Mouse (Mus musculus) c-Kit-positive CD71-negative TER-119-negative erythroid progenitor cells, embryonic 14.5 days (primary cell): ENCODE measurements around the gene Pex12.
"Not testable (repeated sequence)": the region's sequence is repeated elsewhere in the genome, so short reads cannot be mapped to it uniquely, and the experiment has no call there.

Experiments
- DNase-seq: peaks from one replicate; pipeline ENCODE4 v3.0.0-alpha.2; 2013; ENCODE audit warnings: low read depth

Pex12 gene

DNA sequence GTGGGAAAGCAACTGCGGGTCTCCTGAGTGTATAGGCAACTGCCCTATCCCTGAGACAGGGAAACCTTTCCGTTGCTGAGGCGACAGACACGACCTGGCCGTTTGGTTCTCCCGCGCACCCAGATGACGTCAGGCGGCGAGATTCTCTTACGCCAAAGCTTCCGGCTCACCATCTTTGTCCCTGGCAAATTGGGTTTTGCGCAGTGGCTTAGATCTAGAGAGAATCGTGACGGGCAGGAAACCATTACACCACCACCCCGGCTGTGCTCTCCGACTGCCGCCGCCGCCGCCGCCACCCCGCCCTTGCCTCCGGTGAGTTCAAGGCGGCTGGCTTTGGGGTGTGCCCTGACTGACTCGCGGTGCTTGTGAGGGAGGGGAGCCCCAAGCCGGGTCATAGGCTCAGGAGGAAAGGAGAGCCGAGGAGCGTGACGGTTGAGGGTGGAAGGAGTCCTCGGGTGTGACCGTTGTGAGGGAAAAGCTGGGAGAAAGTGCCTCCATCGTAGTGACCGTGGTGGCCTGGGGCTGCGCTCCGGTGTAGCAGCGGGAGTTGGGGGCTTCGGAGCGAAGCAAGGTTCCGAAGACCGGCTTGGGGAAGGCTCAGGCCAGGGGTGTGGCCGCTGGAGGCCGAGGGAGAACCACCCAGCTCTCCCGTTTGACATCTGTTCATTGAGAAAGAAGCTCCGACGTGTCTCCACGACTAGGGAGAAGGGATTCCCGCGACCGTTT is at the start of gene Pex12:
Pex12 (minus strand) TSS at position 61 of the 726 bp plus-strand sequence.
- peak; percentile 98 for DNase-seq

DNA sequence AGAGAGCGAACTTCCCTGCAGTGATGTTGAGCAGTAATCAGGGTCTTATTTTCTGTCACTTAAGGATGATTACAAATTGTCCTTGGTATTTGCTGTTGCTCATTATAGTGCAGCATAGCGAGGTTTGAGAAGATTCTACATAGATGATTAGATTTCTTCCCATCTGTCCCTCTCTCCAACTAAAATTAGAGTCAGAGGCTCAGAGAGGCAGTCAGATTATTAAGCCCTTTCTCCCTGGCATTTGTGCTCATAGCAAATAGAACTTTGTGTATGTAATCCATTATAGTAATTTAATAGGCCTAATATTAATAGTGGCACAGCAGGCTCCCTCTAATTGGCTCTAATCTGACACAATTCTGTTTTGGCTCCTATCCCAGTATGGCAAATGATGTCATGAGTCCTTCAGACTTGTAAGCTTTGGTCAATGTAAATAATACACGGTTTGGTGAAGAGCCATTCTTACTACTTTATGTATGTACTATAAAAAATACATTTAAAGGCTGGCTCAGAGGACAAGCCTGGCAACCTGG is 39.4 kb upstream of the Pex12 start:
- DNase-seq: no peak

- no peak for DNase-seq
These were observed 37.3 kb upstream of the Pex12 start for GRCm38 (mm10) chr11:83339705-83340104.

DNA sequence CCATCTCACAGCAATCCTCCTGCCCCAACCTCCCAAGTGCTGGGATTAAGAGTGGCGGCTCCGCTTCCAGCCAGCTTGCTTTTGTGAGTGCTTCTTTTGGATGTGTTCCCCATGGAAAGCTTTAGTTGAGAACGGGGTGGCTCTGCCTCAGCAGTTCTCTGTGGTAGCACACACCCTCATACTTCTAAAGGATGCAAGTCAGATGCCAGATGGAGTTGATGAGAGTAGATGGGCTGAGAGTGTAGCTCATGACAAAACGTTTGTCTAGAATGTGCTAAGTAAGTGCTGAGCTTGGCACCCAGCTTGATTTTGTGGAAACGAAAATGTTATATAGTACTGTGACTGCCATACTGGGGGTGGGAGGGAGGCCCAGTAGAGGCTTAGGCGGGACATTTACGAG is 33.4 kb upstream of the Pex12 start:
- DNase-seq: no peak

DNA sequence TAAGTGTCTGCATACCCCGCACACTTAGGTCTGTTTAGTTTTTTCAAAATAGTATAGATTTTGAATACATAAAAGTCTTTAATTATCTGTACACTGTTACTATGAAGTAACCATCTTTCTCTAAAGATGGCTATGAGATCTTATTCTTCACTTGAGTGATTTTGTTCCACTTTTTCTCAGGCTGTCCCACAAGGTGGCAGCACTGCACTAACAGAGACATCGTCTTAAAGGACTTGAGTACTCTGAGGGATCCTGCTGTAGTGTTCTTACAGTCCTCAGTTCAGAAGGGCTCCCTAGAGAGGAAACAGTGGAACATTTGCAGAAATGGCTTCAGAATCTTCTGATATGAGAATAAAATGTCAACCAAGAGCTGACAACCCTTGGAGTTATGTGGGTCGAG is 25.0 kb upstream of the Pex12 start:
- DNase-seq: peak; percentile 65

DNA sequence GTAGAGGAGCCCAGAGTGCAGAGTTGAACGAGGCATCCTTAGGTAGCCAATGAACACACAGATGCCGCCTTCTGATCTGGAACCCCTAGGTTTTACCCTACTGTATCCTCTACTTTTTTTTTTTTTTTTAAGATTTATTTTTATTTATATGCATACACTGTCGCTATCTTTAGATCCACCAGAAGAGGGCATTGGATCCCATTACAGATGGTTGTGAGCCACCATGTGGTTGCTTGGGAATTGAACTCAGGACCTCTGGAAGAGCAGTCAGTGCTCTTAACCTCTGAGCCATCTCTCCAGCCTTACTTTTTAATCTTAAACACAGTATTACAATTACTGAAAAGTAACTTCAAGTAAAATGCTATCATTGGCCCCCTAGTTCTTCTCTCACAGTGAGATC is 24.3 kb upstream of the Pex12 start:
- DNase-seq: not testable (repeated sequence)

- DNase-seq: no peak
These were observed 16.7 kb upstream of the Pex12 start for GRCm38 (mm10) chr11:83319048-83319447.

DNA sequence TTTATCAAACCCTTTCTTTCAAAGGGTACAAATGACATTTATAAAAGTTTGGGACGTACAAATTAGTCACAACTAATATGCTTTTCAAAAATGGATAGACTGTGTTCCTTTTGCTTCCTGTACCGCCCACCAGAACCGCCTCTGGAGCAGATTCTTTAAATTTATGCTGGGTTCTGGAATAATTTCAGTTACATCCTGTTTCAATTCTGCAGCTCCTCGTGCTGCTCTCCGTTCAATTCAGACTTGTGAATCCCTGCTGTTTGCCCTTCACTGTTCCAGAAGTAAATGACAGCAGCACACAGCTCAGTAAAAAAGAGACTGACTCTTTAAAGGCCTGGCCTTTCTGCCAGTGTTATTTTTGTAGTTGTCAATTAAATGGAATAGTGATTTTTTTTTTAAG is 10.1 kb upstream of the Pex12 start:
- DNase-seq: no peak

- DNase-seq: no peak
These were observed 4.4 kb upstream of the Pex12 start for GRCm38 (mm10) chr11:83306700-83307253.

GRCm38 (mm10) chr11:83304485-83304884 is 2.1 kb upstream of the Pex12 start:
- DNase-seq: no peak

- no peak for DNase-seq
These were observed 1.4 kb upstream of the Pex12 start for GRCm38 (mm10) chr11:83303751-83304150.

DNA sequence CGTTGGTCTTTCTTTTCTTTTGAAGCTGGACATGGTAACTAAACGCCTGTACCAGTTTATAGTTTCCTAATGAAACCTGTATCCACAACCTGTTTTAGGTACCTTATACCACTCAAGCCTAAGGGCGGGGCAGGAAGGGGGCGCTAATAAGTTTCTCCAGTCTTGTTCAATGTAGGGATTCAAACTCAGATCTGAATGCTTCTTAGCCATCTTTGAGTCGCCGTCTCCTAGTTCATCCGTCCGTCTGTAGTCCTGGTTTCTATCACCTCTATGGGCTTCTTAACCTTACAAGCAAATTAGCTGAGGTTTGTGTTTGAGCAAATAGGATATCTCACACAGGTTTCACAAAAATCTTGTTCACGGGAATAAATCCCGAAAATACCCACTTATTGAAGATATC is 262 bp downstream of the Pex12 start:
- DNase-seq: no peak

- no peak for DNase-seq
These were observed 955 bp downstream of the Pex12 start for GRCm38 (mm10) chr11:83301431-83301831.

DNA sequence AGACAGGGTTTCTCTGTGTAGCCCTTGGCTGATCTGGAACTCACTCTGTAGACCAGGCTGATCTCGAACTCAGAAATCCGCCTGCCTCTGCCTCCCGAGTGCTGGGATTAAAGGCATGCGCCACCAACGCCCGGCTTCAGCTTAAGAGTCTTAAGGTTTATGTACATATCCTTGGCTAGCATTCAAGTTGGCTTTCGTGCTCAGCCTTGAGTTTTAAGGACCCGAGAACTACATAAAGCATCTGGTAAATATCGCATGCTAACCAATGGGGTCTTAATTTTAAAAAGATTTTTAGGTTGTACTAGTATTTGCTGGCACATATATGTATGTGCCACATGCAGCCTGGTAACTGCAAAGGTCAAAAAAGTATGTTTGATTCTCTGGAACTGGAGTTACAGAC is 2.7 kb downstream of the Pex12 start:
- no peak for DNase-seq

GRCm38 (mm10) chr11:83298225-83299195 is 3.9 kb downstream of the Pex12 start, which contains the start of gene Ap2b1:
Gene Ap2b1 (plus strand): TSS chr11:83299024.
- peak; percentile 92 for DNase-seq

- no peak for DNase-seq
These were observed 4.6 kb downstream of the Pex12 start for GRCm38 (mm10) chr11:83297816-83298215.

DNA sequence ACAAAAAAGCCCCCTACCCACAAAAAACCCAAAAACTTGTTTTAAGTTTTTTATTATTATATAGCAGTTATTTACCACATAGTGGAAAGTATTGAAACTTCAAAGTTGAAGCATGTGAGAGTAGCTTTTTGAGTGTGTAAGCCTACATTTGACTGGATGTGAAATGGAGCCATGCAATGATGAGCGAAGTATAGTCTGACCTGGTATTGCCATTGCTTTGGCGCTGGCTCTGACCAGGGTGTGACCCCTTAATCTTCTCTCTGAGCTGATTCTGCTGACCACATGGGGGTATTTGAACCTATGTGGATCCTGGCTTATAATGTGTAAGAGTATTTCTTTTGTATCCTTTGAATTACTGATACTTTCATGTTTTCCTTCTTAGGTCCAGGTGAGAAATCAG is 8.3 kb downstream of the Pex12 start:
- DNase-seq: no peak

GRCm38 (mm10) chr11:83293182-83293581 is 9.2 kb downstream of the Pex12 start:
- no peak for DNase-seq

DNA sequence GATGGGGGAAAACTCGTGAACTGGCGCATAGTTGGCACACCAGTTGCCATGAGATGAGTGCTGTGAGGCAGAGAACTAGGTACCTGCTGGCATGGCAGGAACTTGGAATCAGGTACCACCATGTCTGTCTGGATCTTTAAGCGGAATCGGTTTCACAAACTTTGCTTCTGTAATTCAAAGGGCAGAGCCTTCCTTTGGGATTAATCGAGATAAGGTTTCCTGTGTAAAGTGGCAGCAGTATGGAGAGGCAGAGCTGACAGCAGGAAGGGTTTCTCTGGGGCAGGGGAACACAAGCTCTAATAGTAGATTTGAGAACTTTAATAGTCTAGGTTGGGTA is 10.2 kb downstream of the Pex12 start:
- DNase-seq: no peak

GRCm38 (mm10) chr11:83291375-83292250 is 10.8 kb downstream of the Pex12 start:
- DNase-seq: peak; percentile 93

DNA sequence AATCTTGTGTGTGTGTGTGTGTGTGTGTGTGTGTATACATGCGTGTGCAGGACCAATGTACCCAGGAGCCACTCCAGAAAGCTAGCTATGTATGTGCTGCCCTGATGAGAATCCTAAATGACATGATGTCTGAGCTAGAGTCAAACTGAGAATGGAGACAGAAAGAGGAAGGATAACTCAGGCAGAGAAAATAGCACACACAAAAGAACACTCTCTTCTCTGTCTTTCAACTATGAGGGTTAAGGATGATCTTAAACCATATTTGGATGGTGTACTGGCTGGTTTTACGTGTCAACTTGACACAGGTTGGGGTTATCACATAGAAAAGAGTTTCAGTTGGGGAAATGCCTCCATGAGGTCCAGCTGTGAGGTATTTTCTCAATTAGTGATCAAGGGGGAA is 12.8 kb downstream of the Pex12 start:
- DNase-seq: no peak

DNA sequence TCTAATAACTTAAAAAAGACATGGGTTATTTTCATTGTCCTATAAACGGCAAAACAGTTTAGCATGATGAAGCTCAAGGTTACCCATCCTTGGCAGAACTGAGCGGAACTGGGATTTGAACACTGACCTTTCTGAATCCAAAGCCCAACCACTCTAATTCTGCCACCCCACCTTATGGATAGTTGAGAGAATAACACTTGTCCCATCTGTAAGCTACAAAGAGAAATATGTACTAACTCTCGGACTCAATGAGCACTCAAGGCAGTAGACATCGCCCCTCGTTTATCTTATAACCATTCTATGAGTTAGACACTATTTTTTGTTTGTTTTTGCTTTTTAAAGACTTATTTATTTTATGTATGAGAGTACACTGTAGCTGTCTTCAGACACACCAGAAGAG is 13.3 kb downstream of the Pex12 start:
- no peak for DNase-seq
